Mouse (Mus musculus): ENCODE measurements around the gene Rccd1.
A peak's percentile ranks its signal among the peaks of the same experiment; 100 is the strongest.

The Rccd1 gene

DNA sequence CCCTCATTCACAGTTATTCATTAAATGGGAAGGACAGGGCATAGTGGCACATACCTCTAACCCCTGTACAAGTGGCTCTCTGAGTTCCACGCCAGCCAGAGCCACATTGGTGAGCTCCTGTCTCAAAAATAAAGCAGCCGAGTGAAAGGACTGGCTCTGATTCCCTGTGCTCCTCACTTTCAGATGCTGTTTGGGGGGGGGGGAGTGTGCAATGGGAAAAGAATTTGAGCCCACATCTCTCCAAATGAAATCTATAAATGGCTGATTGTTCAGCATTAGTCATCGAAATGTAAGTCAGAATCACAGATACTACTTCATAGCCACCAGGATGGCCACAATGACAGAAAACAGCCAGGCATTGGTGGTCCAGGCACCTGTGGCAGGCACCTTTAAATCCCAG lies 27.2 kb downstream of the Rccd1 start:
- DNase-seq = no peak

DNA sequence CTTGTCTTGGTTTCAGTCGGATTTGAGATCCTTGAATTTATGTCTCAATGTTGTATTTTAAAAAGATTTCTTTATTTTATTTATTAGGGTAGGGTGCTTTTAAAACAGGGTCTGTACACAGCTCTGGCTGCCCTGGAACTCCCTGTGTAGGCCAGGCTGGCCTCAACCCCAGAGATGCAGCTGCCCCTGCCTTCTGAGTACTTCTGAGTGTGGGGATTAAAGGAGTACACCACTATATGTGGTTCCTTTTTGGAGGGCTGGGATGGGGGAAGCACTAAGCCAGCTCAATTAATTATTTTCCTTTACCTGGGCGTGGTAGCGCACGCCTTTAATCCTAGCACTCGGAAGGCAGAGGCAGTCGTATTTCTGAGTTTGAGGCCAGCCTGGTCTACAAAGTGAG lies 27.8 kb downstream of the Rccd1 start:
- no peak for DNase-seq

DNA sequence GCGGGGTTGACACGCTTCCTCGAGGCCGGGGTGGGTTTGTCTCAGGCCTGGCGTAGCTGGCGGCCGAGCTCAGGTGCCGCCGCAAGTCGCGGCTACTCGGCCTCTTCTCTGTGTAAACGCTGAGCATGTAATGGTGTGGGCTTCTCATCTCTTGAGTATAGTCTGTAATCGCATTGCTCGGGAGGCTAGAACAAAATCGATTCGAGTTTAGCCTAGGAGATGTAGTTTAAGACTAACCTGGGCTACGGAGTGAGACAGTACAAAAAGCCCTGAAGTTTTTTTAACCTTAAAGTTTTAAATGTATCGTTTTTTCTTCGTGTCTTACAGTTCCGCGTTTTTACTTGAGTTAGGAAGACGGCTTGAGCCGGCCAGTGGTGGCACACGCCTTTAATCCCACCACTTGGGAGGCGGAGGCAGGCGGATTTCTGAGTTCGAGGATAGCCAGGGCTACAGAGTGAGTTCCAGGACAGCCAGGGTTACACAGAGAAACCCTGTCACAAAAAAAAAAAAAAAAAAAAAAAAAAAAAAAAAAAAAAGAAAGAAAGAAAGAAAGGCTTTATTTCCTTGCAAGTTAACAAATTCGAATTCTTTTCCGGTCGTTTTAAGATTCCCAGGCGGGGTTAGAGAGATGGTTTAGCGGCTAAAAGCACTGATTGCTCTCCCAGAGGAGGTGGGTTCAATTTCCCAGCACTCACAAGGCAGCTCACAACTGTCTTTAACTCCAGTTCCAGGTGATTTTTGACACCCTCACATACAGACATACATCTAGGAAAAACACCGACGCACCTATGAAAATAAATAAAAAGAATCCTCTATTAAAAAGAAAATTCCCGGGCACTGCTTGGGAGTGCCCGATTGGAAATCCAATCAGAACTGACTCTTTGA lies 29.2 kb downstream of the Rccd1 start:
- peak; percentile 32 for DNase-seq

DNA sequence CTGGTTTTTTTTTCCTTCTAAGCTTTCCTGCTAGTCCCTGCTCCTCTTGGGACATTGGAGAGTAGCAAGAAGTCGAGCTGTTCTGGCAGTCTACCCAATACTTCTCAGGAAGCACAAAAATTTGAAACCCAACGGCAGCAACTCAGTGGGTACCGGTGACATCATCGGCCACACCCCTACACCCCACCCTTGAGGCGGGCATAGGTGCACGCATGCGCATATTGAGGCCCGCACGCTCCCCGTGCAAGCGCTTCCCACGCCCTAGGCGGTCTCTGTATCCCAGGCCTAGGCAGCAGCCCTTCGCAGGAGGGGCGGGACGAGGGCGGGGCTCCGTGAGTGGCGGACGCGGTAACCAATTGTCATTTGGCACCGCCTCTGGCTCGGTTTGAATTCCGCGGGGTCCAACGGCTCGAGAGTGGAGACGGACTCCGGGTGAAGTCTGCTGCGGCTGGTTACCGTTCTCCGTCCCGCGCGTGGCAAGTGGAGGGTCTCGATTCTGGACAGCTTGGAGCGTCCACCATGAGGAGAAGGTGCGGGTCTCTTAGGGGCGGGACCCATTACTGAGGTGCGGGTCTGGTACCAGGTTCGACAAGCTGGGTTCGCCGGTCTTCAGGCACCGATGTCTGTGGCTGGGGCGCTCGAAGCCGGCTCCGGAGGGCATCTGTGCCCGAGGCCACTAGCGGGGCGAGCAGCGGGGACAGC lies 30.0 kb downstream of the Rccd1 start, which contains the start of gene Prc1:
Gene Prc1 (plus strand): TSS at position 389 of the 702 bp plus-strand sequence.
- peak; percentile 98 for DNase-seq

DNA sequence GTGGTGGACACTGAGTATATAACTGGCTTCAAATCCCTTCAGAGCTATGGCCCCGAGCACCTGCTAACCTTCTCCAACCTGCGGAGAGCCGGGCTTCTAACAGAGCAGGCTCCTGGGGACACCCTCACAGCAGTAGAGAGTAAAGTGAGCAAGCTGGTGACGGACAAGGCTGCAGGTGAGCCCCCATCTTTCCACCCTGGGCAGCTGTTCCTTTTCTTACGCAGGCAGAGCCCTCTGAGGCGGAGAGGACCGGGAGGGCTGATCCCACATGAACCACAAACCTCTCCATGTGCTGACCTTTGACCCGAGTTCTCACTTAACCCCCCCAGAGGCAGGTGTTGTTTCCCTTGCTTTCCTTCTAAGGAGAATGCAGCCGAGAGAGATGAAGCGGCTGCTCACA lies 36.5 kb downstream of the Rccd1 start:
- peak; percentile 34 for DNase-seq

DNA sequence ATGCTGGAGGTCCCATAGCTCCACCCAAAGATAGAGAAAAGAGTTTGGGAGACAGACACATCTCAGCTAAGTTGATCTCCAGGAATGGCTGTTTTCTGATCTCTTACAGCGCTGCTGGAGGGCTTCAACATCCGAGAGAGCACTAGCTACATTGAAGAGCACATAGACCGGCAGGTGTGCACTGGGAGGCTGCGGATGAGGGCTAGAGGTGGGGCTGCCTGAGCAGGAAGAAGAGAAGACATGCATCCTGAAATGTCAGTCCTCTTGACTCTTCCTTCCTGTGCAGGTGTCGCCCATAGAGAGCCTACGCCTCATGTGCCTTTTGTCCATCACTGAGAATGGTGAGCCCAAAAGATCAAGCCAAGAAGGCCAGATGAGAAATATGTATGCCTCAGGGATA lies 38.5 kb downstream of the Rccd1 start:
- DNase-seq = peak; percentile 65

DNA sequence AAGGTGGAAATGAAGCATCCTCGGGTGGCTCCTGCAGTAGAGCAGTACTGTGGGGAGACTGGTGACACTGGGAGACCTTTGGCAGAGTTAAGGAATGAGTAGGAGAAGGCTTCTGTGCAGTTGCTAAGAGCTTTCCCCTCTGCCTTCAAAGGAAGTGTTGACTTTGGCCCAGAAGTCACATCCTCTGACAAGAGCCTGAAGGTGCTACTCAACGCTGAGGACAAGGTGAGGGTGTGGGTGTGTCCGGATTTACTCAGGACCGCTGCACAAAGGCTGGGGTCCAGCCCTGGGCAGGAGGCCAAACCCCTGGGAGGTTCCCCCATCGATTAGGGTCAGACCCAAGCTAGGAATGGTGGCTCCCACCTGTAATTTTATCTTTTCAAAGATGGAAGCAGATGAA lies 39.9 kb downstream of the Rccd1 start:
- DNase-seq = no peak

DNA sequence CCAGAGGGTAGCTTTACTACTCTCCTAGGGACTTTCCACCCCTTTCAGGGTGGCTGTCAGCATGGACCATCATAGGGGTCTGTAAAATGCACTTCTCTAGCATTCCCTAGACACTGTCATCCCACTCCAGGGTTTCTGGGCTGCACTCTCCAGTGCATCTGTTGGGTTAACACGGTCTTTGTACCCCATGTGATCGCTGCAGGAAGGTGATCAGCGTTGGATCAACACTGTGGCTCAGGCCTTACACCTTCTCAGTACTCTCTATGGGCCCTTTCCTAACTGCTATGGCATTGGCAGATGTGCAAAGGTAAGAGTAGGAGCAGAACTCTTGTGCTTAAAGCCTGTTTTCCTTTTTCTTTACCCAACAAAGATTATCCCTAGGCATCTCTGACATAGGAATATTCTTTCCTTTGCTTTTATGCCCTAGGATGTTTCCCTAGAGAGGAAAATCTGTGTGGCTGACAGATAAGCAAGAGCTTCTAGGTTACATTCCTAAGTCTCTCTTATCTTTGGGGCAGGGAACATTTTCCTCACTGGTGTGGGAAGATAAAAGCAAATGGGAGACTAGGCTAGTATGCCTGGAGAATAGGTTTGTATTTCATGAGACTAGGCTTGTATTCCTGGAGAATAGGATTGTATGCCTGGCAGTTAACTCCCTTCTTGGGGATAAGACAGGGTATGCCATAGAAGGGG lies 40.9 kb downstream of the Rccd1 start:
- DNase-seq = no peak

DNA sequence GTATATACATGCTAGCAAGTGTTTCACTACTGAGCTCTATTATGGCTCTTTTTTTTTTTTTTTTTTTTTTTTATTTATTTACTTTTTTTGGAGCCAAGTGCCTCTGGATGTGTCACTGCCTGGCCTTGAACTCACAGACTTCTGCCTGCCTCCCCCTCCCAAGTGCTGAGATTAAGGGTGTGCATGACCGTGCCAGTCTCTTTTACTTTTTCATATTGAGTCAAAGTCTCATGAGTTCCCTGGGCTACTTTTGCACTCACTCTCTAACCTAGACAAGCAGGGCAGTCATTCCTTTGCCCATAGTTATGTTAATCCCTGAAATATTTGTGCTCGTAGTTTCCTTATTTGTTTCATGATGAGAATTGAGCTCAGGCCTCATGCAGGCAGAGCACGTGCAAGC lies 42.6 kb downstream of the Rccd1 start:
- no peak for DNase-seq

DNA sequence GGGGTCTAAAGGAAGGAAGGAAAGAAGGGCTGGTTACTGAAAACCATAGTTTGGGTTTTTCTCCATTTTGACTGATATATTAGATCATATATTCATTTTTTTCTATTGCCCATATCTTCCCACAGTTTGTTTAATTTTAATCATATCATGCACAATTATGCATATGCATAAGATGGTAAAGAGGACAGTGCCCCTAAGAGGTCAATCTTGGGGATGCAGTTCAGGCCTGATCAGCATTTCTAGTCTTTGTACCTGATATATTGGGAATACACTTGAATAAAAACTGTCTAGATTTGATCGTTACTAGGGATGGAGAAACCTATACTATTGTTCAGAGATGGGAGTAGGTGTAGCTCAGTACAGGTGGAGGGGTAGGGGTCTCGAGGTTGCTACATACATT lies 43.3 kb downstream of the Rccd1 start:
- no peak for DNase-seq

DNA sequence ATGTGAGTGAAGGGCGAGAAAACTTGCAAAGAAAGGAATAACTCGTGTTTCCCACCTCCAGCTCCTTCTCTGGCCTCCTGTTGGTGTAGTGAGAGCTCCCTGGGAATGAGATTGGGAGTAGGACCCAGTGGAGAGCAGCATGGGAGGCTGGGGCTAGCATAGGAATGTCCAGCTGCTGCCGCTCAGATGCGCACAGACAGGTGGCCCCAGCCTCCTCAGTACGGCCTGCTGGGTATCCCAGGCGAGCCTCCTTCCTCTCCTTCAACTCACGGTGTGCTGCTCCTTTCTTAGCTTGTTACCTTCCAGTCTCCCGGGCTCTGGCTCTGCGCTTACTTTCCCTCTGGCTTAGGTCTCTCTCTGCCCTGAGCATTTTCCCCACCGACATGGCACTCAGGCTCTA lies 44.2 kb downstream of the Rccd1 start:
- DNase-seq = no peak

DNA sequence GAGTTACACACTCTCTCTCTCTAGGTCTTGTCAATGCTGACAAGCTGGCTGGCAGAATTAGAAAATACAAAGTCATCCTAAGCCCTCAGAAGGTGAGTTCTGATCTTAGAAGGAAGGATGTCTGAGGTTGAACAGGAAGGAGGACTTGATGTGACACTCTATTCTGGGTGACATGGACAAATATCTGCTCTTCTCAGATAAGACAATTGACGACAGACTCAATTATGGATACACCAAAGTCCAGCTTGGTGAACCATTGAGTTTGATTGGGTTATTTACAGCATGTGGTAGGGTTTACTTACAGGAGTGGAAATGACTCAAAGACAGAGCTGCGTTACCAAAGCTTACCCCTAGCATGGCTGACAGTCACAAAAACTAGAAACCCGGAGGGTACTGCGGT lies 47.9 kb downstream of the Rccd1 start:
- no peak for DNase-seq

DNA sequence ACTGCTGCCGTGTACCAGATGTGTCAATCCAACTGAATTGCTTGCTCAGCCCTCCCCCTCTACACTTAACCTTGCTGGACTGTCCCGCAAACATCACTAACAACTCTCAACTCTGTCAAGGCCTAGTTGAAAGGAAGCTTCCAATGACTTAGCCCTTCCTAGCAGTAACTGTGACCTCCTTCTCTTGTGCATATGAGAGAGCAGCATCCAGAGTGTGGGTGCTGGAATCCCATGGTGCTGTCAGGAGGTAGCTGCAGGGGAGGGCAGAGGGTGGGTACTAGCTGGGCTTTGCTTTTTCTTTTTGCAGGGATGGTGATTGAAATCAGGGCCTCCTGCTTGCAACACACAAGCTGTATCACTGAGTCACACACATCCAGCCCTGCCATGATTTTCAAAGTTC lies 50.8 kb downstream of the Rccd1 start:
- DNase-seq = no peak

DNA sequence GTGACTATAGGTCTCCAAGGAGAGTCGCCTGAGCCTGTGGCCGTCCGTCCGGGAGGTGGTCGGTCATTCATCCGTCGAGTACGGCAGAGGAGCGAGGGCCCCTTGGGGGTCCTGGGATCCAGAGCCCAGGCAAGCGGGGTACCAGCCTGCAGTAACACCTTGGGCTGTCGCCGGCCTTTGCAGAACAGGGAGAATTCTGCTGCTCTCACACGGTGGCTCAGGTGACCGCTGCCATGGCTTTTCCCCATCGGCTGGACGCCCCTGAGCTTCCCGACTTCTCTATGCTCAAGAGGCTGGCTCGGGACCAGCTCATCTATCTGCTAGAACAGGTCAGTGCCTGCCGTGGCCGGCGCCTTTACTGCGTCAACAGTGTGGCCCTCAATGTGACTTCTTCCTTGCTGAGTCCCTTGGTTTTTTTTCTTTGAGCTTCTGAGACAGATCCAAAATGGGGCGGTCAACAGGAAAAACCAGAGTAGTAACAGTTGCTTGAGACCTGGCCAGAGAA lies 54.5 kb downstream of the Rccd1 start:
- no peak for DNase-seq

DNA sequence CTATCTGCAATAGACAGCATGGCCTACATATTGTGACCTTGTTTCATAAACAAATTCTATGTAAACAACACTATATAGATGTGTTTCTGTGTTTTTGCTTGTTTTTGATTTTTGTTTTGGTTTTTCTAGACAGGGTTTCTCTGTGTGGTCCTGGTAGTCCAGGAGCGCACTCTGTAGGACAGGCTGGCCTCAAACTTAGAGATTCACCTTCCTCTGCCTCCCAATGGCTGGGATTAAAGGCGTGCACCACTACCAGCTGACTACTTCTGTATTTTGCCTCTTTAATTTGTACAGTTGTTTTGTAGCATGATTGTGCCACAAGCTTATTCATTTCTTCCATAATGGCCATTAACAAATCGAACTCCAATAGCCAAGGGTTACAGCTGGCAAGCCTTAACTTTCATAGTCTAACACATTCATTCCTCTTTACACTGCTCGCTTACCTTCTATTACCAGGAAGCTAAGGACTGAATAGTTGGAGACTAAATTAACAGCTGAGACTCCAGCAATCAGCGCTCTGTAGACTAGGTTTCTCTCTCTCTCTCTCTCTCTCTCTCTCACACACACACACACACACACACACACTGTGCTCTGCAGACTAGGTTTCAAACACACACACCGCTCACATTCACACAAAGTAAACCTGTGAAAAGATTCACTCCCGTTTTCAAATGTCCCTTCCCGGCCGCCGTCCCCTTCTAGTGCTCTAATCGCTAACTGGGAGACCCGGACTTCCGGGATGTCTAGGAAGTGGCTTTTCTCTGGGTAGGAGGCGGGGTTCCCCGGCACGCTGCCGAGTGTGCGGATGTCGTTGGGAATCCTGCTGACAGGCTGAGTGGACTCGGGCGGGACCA lies 55.1 kb downstream of the Rccd1 start, which contains the start of gene Vps33b:
Gene Vps33b (plus strand): TSS at position 753 of the 854 bp plus-strand sequence.
- DNase-seq = peak; percentile 99

DNA sequence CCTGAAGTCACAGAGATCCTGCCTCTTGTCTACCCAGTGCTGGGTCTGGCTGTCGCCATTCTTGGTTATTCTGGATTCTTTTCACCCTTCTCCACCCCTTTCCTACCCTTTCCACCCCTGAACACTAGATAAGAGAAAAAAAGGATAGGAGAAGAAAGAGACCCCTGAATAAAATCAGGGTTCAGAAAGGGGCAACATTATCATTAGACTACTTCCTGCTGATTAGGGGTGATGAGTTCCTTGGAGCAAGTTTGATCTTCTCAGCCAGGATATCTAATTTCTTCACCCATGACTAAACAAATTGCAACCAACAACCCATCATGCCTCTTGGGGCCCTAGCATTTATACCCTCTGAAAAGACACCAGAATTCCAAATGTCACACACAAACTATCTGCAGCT lies 56.5 kb downstream of the Rccd1 start:
- DNase-seq = no peak

DNA sequence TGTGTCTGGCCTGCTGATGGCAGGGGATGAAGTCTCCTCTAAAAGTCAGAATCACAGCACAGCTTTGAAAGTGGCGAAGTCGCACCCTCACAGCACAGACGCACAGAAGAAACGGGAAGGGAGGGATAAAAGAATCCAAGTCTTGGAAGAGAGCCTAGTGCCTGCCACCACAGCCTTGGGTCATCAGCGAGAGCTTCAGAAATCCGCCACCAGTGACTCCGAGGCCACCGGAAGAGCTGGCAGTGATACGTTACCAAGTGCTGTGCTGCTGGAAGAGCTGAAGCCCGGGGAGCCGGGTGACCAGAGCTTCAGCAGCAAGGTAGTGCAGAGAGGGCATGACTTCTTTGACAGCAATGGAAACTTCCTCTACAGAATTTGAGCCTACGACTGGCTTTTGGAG lies 59.6 kb downstream of the Rccd1 start:
- DNase-seq = no peak

DNA sequence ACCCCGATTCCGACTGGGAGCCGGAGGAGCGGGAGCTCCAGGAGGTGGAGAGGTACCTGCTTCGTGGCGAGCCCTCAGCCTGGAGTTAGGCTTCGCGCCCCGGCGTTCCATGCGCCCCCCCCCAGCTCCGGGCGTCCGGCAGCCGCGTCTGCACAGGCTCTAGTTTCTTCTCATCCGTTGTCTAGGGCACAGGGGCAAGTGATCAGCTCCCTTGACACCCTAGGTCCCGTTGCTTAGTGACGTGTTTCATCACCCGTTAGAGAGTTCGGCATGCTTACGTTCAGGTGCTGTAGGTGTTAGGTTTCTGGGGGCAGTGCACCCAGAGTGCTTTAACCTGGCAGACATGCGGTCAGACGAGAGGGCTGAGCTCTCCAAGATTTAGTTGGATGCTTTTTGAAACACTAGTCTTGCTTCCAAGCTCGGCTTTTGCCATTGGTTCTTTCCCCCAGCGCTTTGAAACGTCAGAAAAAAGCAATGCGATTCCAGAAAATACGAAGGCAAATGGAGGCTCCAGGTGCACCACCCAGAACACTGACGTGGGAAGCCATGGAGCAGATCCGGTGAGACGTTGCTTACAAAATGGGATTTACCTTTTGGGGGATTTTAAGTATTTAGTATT lies 62.8 kb downstream of the Rccd1 start:
- no peak for DNase-seq

DNA sequence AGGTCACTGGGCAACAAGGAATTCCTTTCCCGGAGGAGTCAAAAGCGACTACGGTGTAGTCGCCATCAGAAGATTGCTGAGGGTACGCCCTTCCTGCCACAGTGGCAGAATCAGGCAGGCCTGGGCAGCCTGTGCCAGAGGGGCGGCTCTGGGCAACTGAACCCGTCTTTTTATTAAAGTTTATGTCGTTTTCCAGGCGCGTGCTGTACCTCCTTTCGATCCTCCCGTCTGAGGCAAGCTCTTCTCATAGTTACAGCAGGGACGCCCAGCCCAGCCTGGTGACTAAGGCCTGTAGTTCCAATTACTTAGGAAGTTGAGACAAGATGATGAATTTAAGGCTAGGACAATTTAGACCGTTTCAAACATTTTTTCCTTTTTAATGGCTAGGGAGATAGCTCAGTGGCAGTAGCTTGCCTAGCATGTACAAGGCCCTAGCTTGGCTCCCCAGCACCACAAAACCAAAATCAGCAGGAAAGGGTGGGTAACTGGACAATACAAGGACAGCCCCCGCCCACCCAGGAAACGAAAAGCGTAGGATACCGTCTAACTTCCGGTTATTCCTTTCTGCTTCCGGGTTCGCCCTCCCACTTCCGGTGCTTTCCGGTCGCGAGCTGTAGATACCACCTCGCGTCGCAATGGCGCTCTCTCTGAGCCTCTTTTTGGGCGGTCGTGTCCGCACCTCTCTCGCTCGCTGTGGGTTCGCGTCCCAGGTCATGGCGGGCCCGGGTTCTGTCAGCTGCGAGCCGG lies 63.5 kb downstream of the Rccd1 start, which contains the start of gene Ngrn:
Gene Ngrn (plus strand): TSS at position 591 of the 747 bp plus-strand sequence.
- peak; percentile 85 for DNase-seq

DNA sequence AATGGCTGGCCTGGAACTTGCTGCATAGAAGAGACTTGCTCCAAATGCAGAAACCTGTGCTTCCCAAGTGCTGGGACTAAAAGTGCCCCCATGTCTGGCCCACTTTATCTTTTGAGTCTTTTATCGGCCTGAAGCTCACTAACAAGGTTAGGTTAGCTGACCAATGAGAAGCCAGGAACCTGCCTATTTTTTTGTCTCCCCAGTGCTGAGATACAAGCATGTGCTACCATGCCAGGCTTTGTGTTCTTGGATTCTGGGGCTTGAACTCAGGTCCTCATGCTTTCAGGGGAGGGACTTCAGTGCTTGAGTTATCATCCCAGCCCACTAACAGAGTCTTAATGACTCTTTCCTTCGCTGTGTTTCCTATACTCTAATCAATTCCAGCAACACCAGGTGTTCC lies 66.5 kb downstream of the Rccd1 start:
- no peak for DNase-seq

DNA sequence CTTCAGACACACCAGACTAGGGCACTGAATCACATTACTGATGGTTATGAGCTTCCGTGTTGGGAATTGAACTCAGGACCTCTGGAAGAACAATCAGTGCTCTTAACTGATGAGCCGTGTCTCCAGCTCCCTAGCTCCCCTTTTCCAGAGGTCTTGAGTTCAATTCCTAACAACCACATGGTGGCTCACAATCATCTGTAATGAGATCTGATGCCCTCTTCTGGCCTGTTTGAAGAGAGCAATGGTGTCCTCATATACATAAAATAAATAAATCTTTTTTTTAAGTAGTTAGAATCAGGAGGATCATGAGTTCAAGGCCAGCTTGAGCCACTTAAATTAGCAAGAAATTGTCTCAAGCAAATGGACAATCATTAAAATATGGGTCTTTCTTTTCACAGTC lies 68.3 kb downstream of the Rccd1 start:
- no peak for DNase-seq

Data from thymus, postnatal 4 days (tissue).